Mouse (Mus musculus): ENCODE data around the gene B3glct. TPM values are rescaled to one million over a fixed set of nuclear protein-coding genes. Genes with fewer than 3 reads are reported as not detected.

Gene B3glct
- polyA plus RNA-seq, 1 experiment from 2014 or later: 14.9 TPM

GRCm38 (mm10) chr5:149658741-149659413 is 19.2 kb upstream of the B3glct start:
- no peak overlapping the region for H3K9ac ChIP-seq (ENCODE audit: low read depth, low read length)
- 0 out of 2 replicates have a peak, but pooled peaks cover 2% of the 10 kb centered on the region for H3K9me3 ChIP-seq (replicated peaks; ENCODE audit: control insufficient read depth, low read length)
- H3K27me3 ChIP-seq (ENCODE audit: control insufficient read depth, insufficient read depth, low read length): no peaks in the 10 kb centered on the region

GRCm38 (mm10) chr5:149659414-149659780 is 18.6 kb upstream of the B3glct start:
- H3K36me3 ChIP-seq (ENCODE audit: control insufficient read depth, insufficient read depth, low read length): no peaks in the 10 kb centered on the region
- H3K4me2 ChIP-seq: no peak overlapping the region
- no peak overlapping the region for H3K4me3 ChIP-seq (ENCODE audit: low read depth, low read length)
- no peak for ATAC-seq (replicated peaks; ENCODE audit: insufficient number of reproducible peaks, low FRiP score, low TSS enrichment)
- WGBS (ENCODE audit: insufficient replicate concordance): 53% methylated on average over 8 of the region's 9 CpGs
- no peaks in the 10 kb centered on the region for H3K27me3 ChIP-seq (ENCODE audit: control insufficient read depth, insufficient read depth, low read length)
- 0 out of 2 replicates have a peak, but pooled peaks cover 2% of the 10 kb centered on the region for H3K9me3 ChIP-seq (replicated peaks; ENCODE audit: control insufficient read depth, low read length)
- H3K4me1 ChIP-seq (ENCODE audit: control insufficient read depth, insufficient read depth, low read length): no peaks in the 10 kb centered on the region
- H3K27ac ChIP-seq (ENCODE audit: low read depth, low read length): no peak overlapping the region
- no peak overlapping the region for H3K9ac ChIP-seq (ENCODE audit: low read depth, low read length)

More at GRCm38 (mm10) chr5:149658741-149659413, 19.2 kb upstream of the B3glct start:
- H3K27ac ChIP-seq (ENCODE audit: low read depth, low read length): no peak overlapping the region
- H3K4me3 ChIP-seq (ENCODE audit: low read depth, low read length): no peak overlapping the region
- no peak overlapping the region for H3K4me2 ChIP-seq
- no peaks in the 10 kb centered on the region for H3K36me3 ChIP-seq (ENCODE audit: control insufficient read depth, insufficient read depth, low read length)
- ATAC-seq (replicated peaks; ENCODE audit: insufficient number of reproducible peaks, low FRiP score, low TSS enrichment): no peak
- 56% methylated on average over 9 of the region's 9 CpGs for WGBS (ENCODE audit: insufficient replicate concordance)
- no peaks in the 10 kb centered on the region for H3K4me1 ChIP-seq (ENCODE audit: control insufficient read depth, insufficient read depth, low read length)

GRCm38 (mm10) chr5:149661428-149661827 is 16.6 kb upstream of the B3glct start:
- Histone ChIP-seq H3K4me3 (ENCODE audit: low read depth, low read length) (no peak overlapping the region), H3K9ac (ENCODE audit: low read depth, low read length) (no peak overlapping the region)
- WGBS (ENCODE audit: insufficient replicate concordance): 80% methylated on average over 6 of the region's 6 CpGs

GRCm38 (mm10) chr5:149662980-149663379 is 15.1 kb upstream of the B3glct start:
- 92% methylated on average over 6 of the region's 6 CpGs for WGBS (ENCODE audit: insufficient replicate concordance)
- ATAC-seq (replicated peaks; ENCODE audit: insufficient number of reproducible peaks, low FRiP score, low TSS enrichment): no peak
- no peak overlapping the region for H3K4me3 ChIP-seq (ENCODE audit: low read depth, low read length)
- no peaks in the 10 kb centered on the region for H3K36me3 ChIP-seq (ENCODE audit: control insufficient read depth, insufficient read depth, low read length)
- H3K27ac ChIP-seq (ENCODE audit: low read depth, low read length): no peak overlapping the region
- H3K27me3 ChIP-seq (ENCODE audit: control insufficient read depth, insufficient read depth, low read length): no peaks in the 10 kb centered on the region
- 0 out of 2 replicates have a peak, but pooled peaks cover 2% of the 10 kb centered on the region for H3K9me3 ChIP-seq (replicated peaks; ENCODE audit: control insufficient read depth, low read length)
- H3K4me1 ChIP-seq (ENCODE audit: control insufficient read depth, insufficient read depth, low read length): no peaks in the 10 kb centered on the region
- no peak overlapping the region for H3K9ac ChIP-seq (ENCODE audit: low read depth, low read length)
- H3K4me2 ChIP-seq: no peak overlapping the region

More at GRCm38 (mm10) chr5:149661428-149661827, 16.6 kb upstream of the B3glct start:
- H3K4me1 ChIP-seq (ENCODE audit: control insufficient read depth, insufficient read depth, low read length): no peaks in the 10 kb centered on the region
- no peak for ATAC-seq (replicated peaks; ENCODE audit: insufficient number of reproducible peaks, low FRiP score, low TSS enrichment)
- no peak overlapping the region for H3K4me2 ChIP-seq
- H3K9me3 ChIP-seq (replicated peaks; ENCODE audit: control insufficient read depth, low read length): 0 out of 2 replicates have a peak, but pooled peaks cover 2% of the 10 kb centered on the region
- no peaks in the 10 kb centered on the region for H3K27me3 ChIP-seq (ENCODE audit: control insufficient read depth, insufficient read depth, low read length)
- no peaks in the 10 kb centered on the region for H3K36me3 ChIP-seq (ENCODE audit: control insufficient read depth, insufficient read depth, low read length)
- no peak overlapping the region for H3K27ac ChIP-seq (ENCODE audit: low read depth, low read length)

GRCm38 (mm10) chr5:149663417-149663816 is 14.6 kb upstream of the B3glct start:
- H3K4me3 ChIP-seq (ENCODE audit: low read depth, low read length): no peak overlapping the region
- H3K4me1 ChIP-seq (ENCODE audit: control insufficient read depth, insufficient read depth, low read length): no peaks in the 10 kb centered on the region
- H3K27ac ChIP-seq (ENCODE audit: low read depth, low read length): no peak overlapping the region
- H3K27me3 ChIP-seq (ENCODE audit: control insufficient read depth, insufficient read depth, low read length): no peaks in the 10 kb centered on the region
- WGBS (ENCODE audit: insufficient replicate concordance): 60% methylated on average over 5 of the region's 5 CpGs
- ATAC-seq (replicated peaks; ENCODE audit: insufficient number of reproducible peaks, low FRiP score, low TSS enrichment): no peak
- H3K36me3 ChIP-seq (ENCODE audit: control insufficient read depth, insufficient read depth, low read length): no peaks in the 10 kb centered on the region
- 0 out of 2 replicates have a peak, but pooled peaks cover 2% of the 10 kb centered on the region for H3K9me3 ChIP-seq (replicated peaks; ENCODE audit: control insufficient read depth, low read length)
- H3K9ac ChIP-seq (ENCODE audit: low read depth, low read length): no peak overlapping the region
- H3K4me2 ChIP-seq: no peak overlapping the region

GRCm38 (mm10) chr5:149677196-149677595 is 834 bp upstream of the B3glct start:
- no peak overlapping the region for H3K27ac ChIP-seq (ENCODE audit: low read depth, low read length)
- no peak for ATAC-seq (replicated peaks; ENCODE audit: insufficient number of reproducible peaks, low FRiP score, low TSS enrichment)
- H3K36me3 ChIP-seq (ENCODE audit: control insufficient read depth, insufficient read depth, low read length): no peaks in the 10 kb centered on the region
- peaks cover 5% of the 10 kb centered on the region; the same call in 1 of the 2 replicates for H3K4me1 ChIP-seq (ENCODE audit: control insufficient read depth, insufficient read depth, low read length)
- no peak overlapping the region for H3K4me2 ChIP-seq
- H3K9ac ChIP-seq (ENCODE audit: low read depth, low read length): no peak overlapping the region
- H3K4me3 ChIP-seq (ENCODE audit: low read depth, low read length): no peak overlapping the region
- H3K27me3 ChIP-seq (ENCODE audit: control insufficient read depth, insufficient read depth, low read length): 0 out of 2 replicates have a peak, but pooled peaks cover 3% of the 10 kb centered on the region
- 91% methylated on average over 3 of the region's 3 CpGs for WGBS (ENCODE audit: insufficient replicate concordance)
- H3K9me3 ChIP-seq (replicated peaks; ENCODE audit: control insufficient read depth, low read length): no peaks in the 10 kb centered on the region

- H3K4me2 ChIP-seq: peak overlapping the region; percentile 92
- H3K27me3 ChIP-seq (ENCODE audit: control insufficient read depth, insufficient read depth, low read length): 0 out of 2 replicates have a peak, but pooled peaks cover 3% of the 10 kb centered on the region
- H3K36me3 ChIP-seq (ENCODE audit: control insufficient read depth, insufficient read depth, low read length): no peaks in the 10 kb centered on the region
- no peak overlapping the region for H3K27ac ChIP-seq (ENCODE audit: low read depth, low read length)
- no peaks in the 10 kb centered on the region for H3K9me3 ChIP-seq (replicated peaks; ENCODE audit: control insufficient read depth, low read length)
- H3K4me3 ChIP-seq (ENCODE audit: low read depth, low read length): peak overlapping the region; percentile 77
- peak; percentile 15; the same call in 1 of the 2 replicates for ATAC-seq (replicated peaks; ENCODE audit: insufficient number of reproducible peaks, low FRiP score, low TSS enrichment)
- peak overlapping the region; percentile 89 for H3K9ac ChIP-seq (ENCODE audit: low read depth, low read length)
- peaks cover 5% of the 10 kb centered on the region; the same call in 1 of the 2 replicates for H3K4me1 ChIP-seq (ENCODE audit: control insufficient read depth, insufficient read depth, low read length)
- WGBS (ENCODE audit: insufficient replicate concordance): 2% methylated on average over 15 of the region's 15 CpGs
These were observed 939 bp downstream of the B3glct start for GRCm38 (mm10) chr5:149678990-149679348.

- no peak for ATAC-seq (replicated peaks; ENCODE audit: insufficient number of reproducible peaks, low FRiP score, low TSS enrichment)
- H3K4me2 ChIP-seq: peak overlapping the region; percentile 92
- 0 out of 2 replicates have a peak, but pooled peaks cover 3% of the 10 kb centered on the region for H3K27me3 ChIP-seq (ENCODE audit: control insufficient read depth, insufficient read depth, low read length)
- peaks cover 5% of the 10 kb centered on the region; the same call in 1 of the 2 replicates for H3K4me1 ChIP-seq (ENCODE audit: control insufficient read depth, insufficient read depth, low read length)
- H3K27ac ChIP-seq (ENCODE audit: low read depth, low read length): no peak overlapping the region
- H3K9me3 ChIP-seq (replicated peaks; ENCODE audit: control insufficient read depth, low read length): no peaks in the 10 kb centered on the region
- no peaks in the 10 kb centered on the region for H3K36me3 ChIP-seq (ENCODE audit: control insufficient read depth, insufficient read depth, low read length)
- 10% methylated on average over 12 of the region's 12 CpGs for WGBS (ENCODE audit: insufficient replicate concordance)
- peak overlapping the region; percentile 77 for H3K4me3 ChIP-seq (ENCODE audit: low read depth, low read length)
- H3K9ac ChIP-seq (ENCODE audit: low read depth, low read length): peak overlapping the region; percentile 89; the same call in 1 of the 2 replicates
These were observed 1.3 kb downstream of the B3glct start for GRCm38 (mm10) chr5:149679362-149679761.

Data from heart, embryonic 11.5 days (tissue).